Mouse (Mus musculus): ENCODE results near the gene Abcc2.

GRCm38 (mm10) chr19:43887242-43887641 lies 105.2 kb downstream of the Abcc2 start:
- no peak for TF ChIP-seq USF1 (IDR thresholded peaks at IDR 0.05; ENCODE audit: low read depth)
- no peak for TF ChIP-seq CTCF (IDR thresholded peaks at IDR 0.05; ENCODE audit: control insufficient read depth, insufficient read depth, insufficient read length)
- TF ChIP-seq MAX (IDR thresholded peaks at IDR 0.05) = no peak
- no peak for TF ChIP-seq FOSL1 (IDR thresholded peaks at IDR 0.05; ENCODE audit: insufficient read depth, low read length, poor library complexity, severe bottlenecking)
- no peak for TF ChIP-seq MYOG (IDR thresholded peaks at IDR 0.05; ENCODE audit: control insufficient read depth, extremely low read depth, insufficient read length)
